Mouse (Mus musculus) midbrain, postnatal 0 days (tissue): ENCODE measurements around the gene Sdf4. TPM values are rescaled to one million over a fixed set of nuclear protein-coding genes. Genes with fewer than 3 reads are reported as not detected.

Experiments used
- ATAC-seq: fragments of 200-750 bp; cut with Nextera tagmentation; 2 replicates; pipeline ENCODE4 v1.8.0; 2017; ENCODE audit warnings: moderate number of reproducible peaks, mild to moderate bottlenecking, moderate TSS enrichment, moderate library complexity; ENCODE audit not compliant: low FRiP score
- DNase-seq: peaks from one replicate; pipeline ENCODE4 v3.0.0-alpha.2; 2015; ENCODE audit warnings: low spot score
- H3K27ac ChIP-seq: fragments of 300-500 bp; sonication (generic); 2 replicates; pipeline ENCODE4 v1.5.1; 2014; ENCODE audit warnings: low read depth, mild to moderate bottlenecking, low read length, mixed read lengths
- H3K27me3 ChIP-seq: fragments of 300-500 bp; sonication (generic); 2 replicates; pipeline ENCODE4 v1.6.1; 2014; ENCODE audit warnings: low read length, control low read depth, mixed read lengths; ENCODE audit not compliant: insufficient read depth
- H3K36me3 ChIP-seq: fragments of 300-500 bp; sonication (generic); 2 replicates; pipeline ENCODE4 v1.6.1; 2014; ENCODE audit warnings: low read length, control low read depth, mixed read lengths; ENCODE audit not compliant: insufficient read depth
- H3K4me1 ChIP-seq: fragments of 300-500 bp; sonication (generic); 2 replicates; pipeline ENCODE4 v1.6.1; 2014; ENCODE audit warnings: mild to moderate bottlenecking, control low read depth, antibody characterized with exemption, low read length, mixed read lengths; ENCODE audit not compliant: insufficient read depth
- H3K4me2 ChIP-seq: fragments of 300-500 bp; sonication (generic); 2 replicates; pipeline ENCODE4 v1.6.1; 2014; ENCODE audit warnings: low read depth, mild to moderate bottlenecking, low read length, mixed read lengths; ENCODE audit not compliant: poor library complexity, severe bottlenecking
- H3K4me3 ChIP-seq: fragments of 300-500 bp; sonication (generic); 2 replicates; pipeline ENCODE4 v1.5.1; 2014; ENCODE audit warnings: low read depth, mild to moderate bottlenecking, low read length, moderate library complexity
- H3K9ac ChIP-seq: fragments of 300-500 bp; sonication (generic); replicated peaks from 2 replicates; pipeline ENCODE4 v1.6.1; 2014; ENCODE audit warnings: mild to moderate bottlenecking, low read length, moderate library complexity, mixed read lengths; ENCODE audit not compliant: poor library complexity, severe bottlenecking
- H3K9me3 ChIP-seq: fragments of 300-500 bp; sonication (generic); 2 replicates; pipeline ENCODE4 v1.6.1; 2016; ENCODE audit warnings: low read length, control low read depth
- CTCF ChIP-seq: IDR thresholded peaks from 2 replicates; pipeline ENCODE4 v1.5.1; 2016; ENCODE audit warnings: antibody characterized with exemption, mild to moderate bottlenecking
- WGBS: fragments of 180-500 bp; shearing (Covaris S2); extraction: QIAGEN DNeasy Blood & Tissue Kit; methylation state at CpG from one replicate; pipeline ENCODE4 v1.1.7; 2014; 5-methylcytosine and 5-hydroxymethylcytosine counted together
- microRNA counts: library from miRNA; unstranded; fragments of <30 nt; microRNA quantifications from one replicate; lab custom pipeline; 2015
- microRNA-seq: library from miRNA; unstranded; fragments of <30 nt; microRNA quantifications from one replicate; pipeline ENCODE4, GENCODE M21; 2016; ENCODE audit warnings: borderline number of aligned reads
- polyA plus RNA-seq: library from polyadenylated mRNA; unstranded; fragments of >200 nt; fragmentation: Nextera tagmentation; extraction: Ambion mirVana; gene quantifications from 2 replicates; pipeline ENCODE4 v1.2.1, GENCODE M21; 2015
- total RNA-seq: library from RNA; depleted of rRNA; stranded (reverse); fragments of >200 nt; gene quantifications from 2 replicates; pipeline ENCODE4 v1.2.3, GENCODE M21; 2014; rRNA removed

Gene Sdf4
- total and polyA plus RNA-seq, 2 experiments from 2014 or later: 84.8 to 111 TPM

DNA sequence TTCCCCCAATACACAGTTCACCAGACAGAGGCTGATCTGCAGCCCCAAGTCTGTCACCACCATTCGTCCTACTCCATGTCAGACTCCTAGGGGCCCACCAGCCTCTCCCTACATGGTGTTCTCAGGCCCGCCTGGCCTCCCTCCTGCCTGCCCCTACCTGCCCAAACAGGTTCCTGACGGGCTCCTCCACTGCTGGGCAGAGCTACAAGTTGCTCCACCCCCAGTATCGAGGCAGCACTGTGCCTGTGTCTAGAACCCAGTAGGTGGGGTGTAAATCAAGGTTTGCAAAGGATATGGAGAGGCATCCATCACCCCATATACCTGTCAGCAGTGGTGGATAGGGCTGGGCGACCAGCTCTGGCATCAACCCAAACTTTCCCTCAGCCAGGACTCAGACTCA lies 66.6 kb downstream of the Sdf4 start, which contains the start of gene Ttll10:
Ttll10 (minus strand) TSS at position 154 of the 400 bp plus-strand sequence.
- DNase-seq (no peak), ATAC-seq (no peak)
- Histone ChIP-seq H3K4me2 (no peak within 1 kb of the TSS), H3K9ac (no peak within 1 kb of the TSS), H3K4me3 (no peak within 1 kb of the TSS), H3K9me3 (no peaks in the 10 kb centered on the region), H3K27me3 (no peaks in the 10 kb centered on the region), H3K4me1 (no peaks in the 10 kb centered on the region), H3K27ac (no peak within 1 kb of the TSS), H3K36me3 (no peaks in the 10 kb centered on the region)
- WGBS: 50% methylated on average over 5 of the region's 5 CpGs
- no peak for TF ChIP-seq CTCF

DNA sequence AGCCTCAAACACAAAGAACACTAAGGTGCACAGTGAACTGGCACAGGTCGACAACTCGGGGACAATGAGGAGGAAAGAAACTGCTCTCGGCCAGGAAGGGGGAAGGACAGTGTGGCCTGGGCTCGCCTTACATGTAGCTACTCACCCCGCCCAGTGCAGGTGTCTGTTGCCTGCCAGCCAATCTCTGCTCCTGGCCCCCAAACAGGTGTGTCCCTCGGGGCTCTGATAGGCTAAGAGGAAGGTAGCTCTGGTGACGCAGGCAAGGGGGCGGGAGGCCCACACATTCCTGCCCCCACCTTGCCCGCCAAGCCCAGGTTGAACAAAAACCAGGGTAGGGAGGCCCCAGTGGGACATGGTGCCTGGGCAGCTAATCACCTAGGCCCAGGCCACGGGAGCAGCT lies 67.0 kb downstream of the Sdf4 start:
- WGBS: 38% methylated on average over 10 of the region's 10 CpGs
- no peaks in the 10 kb centered on the region for H3K36me3 ChIP-seq
- no peak overlapping the region for H3K4me2 ChIP-seq
- no peak overlapping the region for H3K9ac ChIP-seq
- H3K4me3 ChIP-seq: no peak overlapping the region
- no peak overlapping the region for H3K27ac ChIP-seq
- H3K4me1 ChIP-seq: no peaks in the 10 kb centered on the region
- no peak for ATAC-seq
- H3K9me3 ChIP-seq: no peaks in the 10 kb centered on the region
- DNase-seq: no peak
- H3K27me3 ChIP-seq: no peaks in the 10 kb centered on the region
- TF ChIP-seq CTCF: no peak

MicroRNAs within 50 kb of the gene (microRNA counts, 519-probe panel; counts per million panel counts)
- microRNA mmu-miR-200a (lab: Ali Mortazavi, UCI) (528 counts per million, percentile 58 among the panel's probes with 10 or more counts), microRNA mmu-miR-200b (lab: Ali Mortazavi, UCI) (528 counts per million, percentile 58 among the panel's probes with 10 or more counts), microRNA mmu-miR-429 (lab: Ali Mortazavi, UCI) (528 counts per million, percentile 58 among the panel's probes with 10 or more counts)

Small RNAs within 50 kb of the gene (microRNA-seq; reads per million reads assigned to microRNA genes)
- gene Mir200a (27.1 reads per million, percentile 31 among the genes with 10 or more reads in this experiment), gene Mir200b (127 reads per million, percentile 47 among the genes with 10 or more reads in this experiment), gene Mir429 (329 reads per million, percentile 60 among the genes with 10 or more reads in this experiment)

Other genes with a start within 250 kb of the Sdf4 start
- gene Atad3a, start 231.8 kb upstream of the Sdf4 start, total RNA-seq: 52.6 and 69.1 TPM in 2 replicates
- 65.9 and 69.9 TPM in 2 replicates for gene Atad3a, start 231.8 kb upstream of the Sdf4 start, polyA plus RNA-seq
- 42.1 and 42.5 TPM in 2 replicates for gene Vwa1, start 218.2 kb upstream of the Sdf4 start, total RNA-seq
- gene Vwa1, start 218.2 kb upstream of the Sdf4 start, polyA plus RNA-seq: 25.5 and 28.7 TPM in 2 replicates
- 0.66 and 1.6 TPM in 2 replicates for gene Tmem88b, start 207.0 kb upstream of the Sdf4 start, total RNA-seq
- gene Tmem88b, start 207.0 kb upstream of the Sdf4 start, polyA plus RNA-seq: 0.56 and 0.65 TPM in 2 replicates
- gene Ankrd65, start 202.4 kb upstream of the Sdf4 start, total RNA-seq: not detected in 2 replicates
- gene Ankrd65, start 202.4 kb upstream of the Sdf4 start, polyA plus RNA-seq: not detected in 2 replicates
- gene Mrpl20, start 190.0 kb upstream of the Sdf4 start, total RNA-seq: 111 and 123 TPM in 2 replicates
- gene Mrpl20, start 190.0 kb upstream of the Sdf4 start, polyA plus RNA-seq: 279 and 316 TPM in 2 replicates
- 66.3 and 112 TPM in 2 replicates for gene Ccnl2, start 180.4 kb upstream of the Sdf4 start, total RNA-seq
- 78.6 and 88.8 TPM in 2 replicates for gene Ccnl2, start 180.4 kb upstream of the Sdf4 start, polyA plus RNA-seq
- gene Aurkaip1, start 161.6 kb upstream of the Sdf4 start, total RNA-seq: 90.9 and 102 TPM in 2 replicates
- gene Aurkaip1, start 161.6 kb upstream of the Sdf4 start, polyA plus RNA-seq: 155 and 158 TPM in 2 replicates
- 35.5 and 37.2 TPM in 2 replicates for gene Mxra8, start 153.2 kb upstream of the Sdf4 start, total RNA-seq
- gene Mxra8, start 153.2 kb upstream of the Sdf4 start, polyA plus RNA-seq: 27.2 and 32.7 TPM in 2 replicates
- gene Dvl1, start 145.5 kb upstream of the Sdf4 start, total RNA-seq: 141 and 156 TPM in 2 replicates
- 17.5 TPM in 2 replicates for gene Dvl1, start 145.5 kb upstream of the Sdf4 start, polyA plus RNA-seq
- 0.38 and 1.2 TPM in 2 replicates for gene Tas1r3, start 129.5 kb upstream of the Sdf4 start, total RNA-seq
- 0.12 and 0.22 TPM in 2 replicates for gene Tas1r3, start 129.5 kb upstream of the Sdf4 start, polyA plus RNA-seq
- gene Cptp, start 123.4 kb upstream of the Sdf4 start, total RNA-seq: 35.3 and 43.7 TPM in 2 replicates
- gene Cptp, start 123.4 kb upstream of the Sdf4 start, polyA plus RNA-seq: 27.3 and 32.1 TPM in 2 replicates
- 45.0 and 56.0 TPM in 2 replicates for gene Ints11, start 123.3 kb upstream of the Sdf4 start, total RNA-seq
- gene Ints11, start 123.3 kb upstream of the Sdf4 start, polyA plus RNA-seq: 53.6 and 56.0 TPM in 2 replicates
- 71.9 and 95.9 TPM in 2 replicates for gene Pusl1, start 101.1 kb upstream of the Sdf4 start, total RNA-seq
- gene Pusl1, start 101.1 kb upstream of the Sdf4 start, polyA plus RNA-seq: 54.3 and 54.5 TPM in 2 replicates
- 82.6 and 99.3 TPM in 2 replicates for gene Acap3, start 101.0 kb upstream of the Sdf4 start, total RNA-seq
- gene Acap3, start 101.0 kb upstream of the Sdf4 start, polyA plus RNA-seq: 63.3 and 64.5 TPM in 2 replicates
- 76.5 and 82.0 TPM in 2 replicates for gene Ube2j2, start 49.0 kb upstream of the Sdf4 start, total RNA-seq
- gene Ube2j2, start 49.0 kb upstream of the Sdf4 start, polyA plus RNA-seq: 125 and 138 TPM in 2 replicates
- gene C1qtnf12, start 30.6 kb upstream of the Sdf4 start, total RNA-seq: 11.7 and 13.3 TPM in 2 replicates
- 11.7 and 14.8 TPM in 2 replicates for gene C1qtnf12, start 30.6 kb upstream of the Sdf4 start, polyA plus RNA-seq
- 52.5 and 57.2 TPM in 2 replicates for gene B3galt6, start 223 bp upstream of the Sdf4 start, total RNA-seq
- 31.1 and 32.2 TPM in 2 replicates for gene B3galt6, start 223 bp upstream of the Sdf4 start, polyA plus RNA-seq
- 0.66 and 1.4 TPM in 2 replicates for gene Tnfrsf4, start 21.0 kb downstream of the Sdf4 start, total RNA-seq
- 0.54 and 0.78 TPM in 2 replicates for gene Tnfrsf4, start 21.0 kb downstream of the Sdf4 start, polyA plus RNA-seq
- gene Tnfrsf18, start 33.3 kb downstream of the Sdf4 start, total RNA-seq: not detected in 2 replicates
- 1.5 and 2.2 TPM in 2 replicates for gene Tnfrsf18, start 33.3 kb downstream of the Sdf4 start, polyA plus RNA-seq
- 1.9 TPM in 1 of 2 replicates, not detected in the other for gene Ttll10, start 66.5 kb downstream of the Sdf4 start, total RNA-seq
- not detected in 2 replicates for gene Ttll10, start 66.5 kb downstream of the Sdf4 start, polyA plus RNA-seq
- gene 9430015G10Rik, start 117.1 kb downstream of the Sdf4 start, total RNA-seq: 28.1 and 31.1 TPM in 2 replicates
- 22.1 and 25.2 TPM in 2 replicates for gene 9430015G10Rik, start 117.1 kb downstream of the Sdf4 start, polyA plus RNA-seq
- 0.44 and 0.52 TPM in 2 replicates for gene Rnf223, start 137.6 kb downstream of the Sdf4 start, total RNA-seq
- gene Rnf223, start 137.6 kb downstream of the Sdf4 start, polyA plus RNA-seq: 0.20 and 0.23 TPM in 2 replicates
- gene Agrn, start 204.6 kb downstream of the Sdf4 start, total RNA-seq: 303 and 333 TPM in 2 replicates
- gene Agrn, start 204.6 kb downstream of the Sdf4 start, polyA plus RNA-seq: 72.8 and 77.1 TPM in 2 replicates
- 1.7 and 2.3 TPM in 2 replicates for gene Isg15, start 207.9 kb downstream of the Sdf4 start, total RNA-seq
- gene Isg15, start 207.9 kb downstream of the Sdf4 start, polyA plus RNA-seq: 2.4 and 3.9 TPM in 2 replicates
- 7.5 and 8.2 TPM in 2 replicates for gene AW011738, start 210.4 kb downstream of the Sdf4 start, total RNA-seq
- 3.5 and 3.7 TPM in 2 replicates for gene AW011738, start 210.4 kb downstream of the Sdf4 start, polyA plus RNA-seq
- 1.9 and 2.0 TPM in 2 replicates for gene Perm1, start 223.0 kb downstream of the Sdf4 start, total RNA-seq
- gene Perm1, start 223.0 kb downstream of the Sdf4 start, polyA plus RNA-seq: 1.4 and 1.7 TPM in 2 replicates
- 46.6 and 46.7 TPM in 2 replicates for gene Plekhn1, start 242.0 kb downstream of the Sdf4 start, total RNA-seq
- 18.7 and 19.3 TPM in 2 replicates for gene Plekhn1, start 242.0 kb downstream of the Sdf4 start, polyA plus RNA-seq
- gene Noc2l, start 243.1 kb downstream of the Sdf4 start, total RNA-seq: 75.7 and 81.3 TPM in 2 replicates
- gene Noc2l, start 243.1 kb downstream of the Sdf4 start, polyA plus RNA-seq: 42.6 and 47.1 TPM in 2 replicates